Comparison of ENCODE assay signal across 8 mouse cellular contexts in the genomic region with DNA sequence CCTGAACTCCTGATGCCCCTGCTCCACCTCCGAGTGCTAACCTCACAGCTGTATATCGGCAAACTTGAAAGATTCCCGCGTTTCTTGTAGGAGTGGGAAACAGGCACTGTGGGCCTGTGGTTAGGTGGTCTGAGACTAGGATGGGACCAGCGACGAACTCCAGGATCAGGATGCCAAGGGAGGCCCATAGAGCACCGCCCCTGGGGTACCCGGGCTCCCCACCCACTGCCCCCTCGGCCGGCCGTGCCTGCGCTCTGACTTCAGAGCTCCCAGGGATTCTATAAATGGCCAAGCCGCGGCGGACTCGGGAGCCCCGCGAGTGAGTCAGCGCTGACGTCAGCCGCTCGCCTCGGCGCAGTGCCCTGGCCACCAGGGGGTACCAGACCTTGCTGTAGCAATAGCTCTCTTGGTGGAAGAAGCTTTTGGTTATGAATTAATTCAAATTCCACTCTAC. TPM values are rescaled to one million over a fixed set of nuclear protein-coding genes. Genes with fewer than 3 reads are reported as not detected.
DNase-seq lines count a peak whose midpoint lies in the region.

No protein-coding gene starts in this region.

- 3% methylated on average over 24 of the region's 24 CpGs for WGBS in midbrain, embryonic 10.5 days

- peaks cover 50% of the 10 kb centered on the region for H3K27me3 ChIP-seq in midbrain, embryonic 10.5 days (ENCODE audit: low read depth, poor library complexity, severe bottlenecking)

- H3K36me3 ChIP-seq in midbrain, embryonic 10.5 days: no peaks in the 10 kb centered on the region

- H3K4me3 ChIP-seq in midbrain, embryonic 10.5 days: peak overlapping the region; percentile 58

- DNase-seq in adrenal gland, adult (ENCODE audit: inconsistent age in 2 of 2, low spot score in 1 of 2): peak; percentile 89 to 96
- DNase-seq in embryo, embryonic 10 days (ENCODE audit: low spot score): peak; percentile 90
- DNase-seq in gastrocnemius, postnatal 10 days: peak; percentile 86
- peak; percentile 87 for DNase-seq in induced T-regulatory cell, adult 2 months (ENCODE audit: low read depth)
- peak; percentile 61 to 76 for DNase-seq in left cerebral cortex, postnatal 36 days (ENCODE audit: low spot score in 2 of 2)
- peak; percentile 84 for DNase-seq in midbrain, embryonic 10.5 days (ENCODE audit: low spot score)
- peak; percentile 66 to 70 for DNase-seq in right cerebral cortex, postnatal 36 days (ENCODE audit: low spot score in 2 of 2)
- peak; percentile 75 to 89 for DNase-seq in urinary bladder, postnatal 4 days (ENCODE audit: low spot score in 2 of 2)

- intact Hi-C loops in left cerebral cortex, postnatal 36 days (cut with DNase I): loop anchor here (5.0 kb wide), 1 partner anchor 46 kb away; no protein-coding TSS in a partner anchor

- peak overlapping the region; percentile 82 for H3K27ac ChIP-seq in midbrain, embryonic 10.5 days (replicated peaks)

- H3K9me3 ChIP-seq in midbrain, embryonic 10.5 days (replicated peaks): no peaks in the 10 kb centered on the region

- peaks cover 16% of the 10 kb centered on the region for H3K4me1 ChIP-seq in midbrain, embryonic 10.5 days

RNA-seq across cellular contexts. Expression of gene Cnn1, which starts 3.1 kb away (rescaled TPM):
- total RNA-seq in gastrocnemius, postnatal 10 days (2021): 1 to 10 TPM; 4.4 to 5.5 TPM
- under 1 TPM; 0.44 to 0.93 TPM for total RNA-seq in left cerebral cortex, postnatal 36 days (2021)
- 1.0 and 3.0 TPM in 2 replicates for polyA plus RNA-seq in midbrain, embryonic 10.5 days (2016; fragmentation: Nextera tagmentation; extraction: Ambion mirVana)

RNA-seq across cellular contexts. Expression of gene Ecsit, which starts 10.6 kb away (rescaled TPM):
- total RNA-seq in gastrocnemius, postnatal 10 days (2021): 10 to 100 TPM; 51.8 to 58.5 TPM
- total RNA-seq in left cerebral cortex, postnatal 36 days (2021): 10 to 100 TPM; 42.3 to 48.2 TPM
- 41.1 and 44.1 TPM in 2 replicates for polyA plus RNA-seq in midbrain, embryonic 10.5 days (2016; fragmentation: Nextera tagmentation; extraction: Ambion mirVana)

RNA-seq across cellular contexts. Expression of gene Elof1, which starts 21.1 kb away (rescaled TPM):
- 10 to 100 TPM; 33.4 to 39.7 TPM for total RNA-seq in gastrocnemius, postnatal 10 days (2021)
- 10 to 100 TPM; 58.8 to 75.1 TPM for total RNA-seq in left cerebral cortex, postnatal 36 days (2021)
- 251 and 265 TPM in 2 replicates for polyA plus RNA-seq in midbrain, embryonic 10.5 days (2016; fragmentation: Nextera tagmentation; extraction: Ambion mirVana)

RNA-seq across cellular contexts. Expression of gene Zfp653, which starts 24.7 kb away (rescaled TPM):
- total RNA-seq in gastrocnemius, postnatal 10 days (2021): 1 to 10 TPM; 3.1 to 4.6 TPM
- total RNA-seq in left cerebral cortex, postnatal 36 days (2021): 10 to 100 TPM; 18.7 to 22.8 TPM
- 11.7 and 12.6 TPM in 2 replicates for polyA plus RNA-seq in midbrain, embryonic 10.5 days (2016; fragmentation: Nextera tagmentation; extraction: Ambion mirVana)

RNA-seq across cellular contexts. Expression of gene Gm49318, which starts 24.8 kb away (rescaled TPM):
- not detected for total RNA-seq in gastrocnemius, postnatal 10 days (2021)
- total RNA-seq in left cerebral cortex, postnatal 36 days (2021): 1 to 10 TPM; 3.0 to 5.5 TPM
- not detected in 2 replicates for polyA plus RNA-seq in midbrain, embryonic 10.5 days (2016; fragmentation: Nextera tagmentation; extraction: Ambion mirVana)

Comparison
In these comparisons a context has a peak if more than half of its experiments do, and no peak if none do; other contexts are left out.
1. Peak in every context shown above with its lines: DNase-seq, H3K4me3 ChIP-seq and H3K27ac ChIP-seq.